Mouse (Mus musculus): ENCODE data around the gene Copa. TPM values are rescaled to one million over a fixed set of nuclear protein-coding genes. Genes with fewer than 3 reads are reported as not detected.

The Copa gene
- polyA plus RNA-seq (2014; fragmentation: Nextera tagmentation; extraction: Ambion mirVana) = 218 and 226 TPM in 2 replicates

DNA sequence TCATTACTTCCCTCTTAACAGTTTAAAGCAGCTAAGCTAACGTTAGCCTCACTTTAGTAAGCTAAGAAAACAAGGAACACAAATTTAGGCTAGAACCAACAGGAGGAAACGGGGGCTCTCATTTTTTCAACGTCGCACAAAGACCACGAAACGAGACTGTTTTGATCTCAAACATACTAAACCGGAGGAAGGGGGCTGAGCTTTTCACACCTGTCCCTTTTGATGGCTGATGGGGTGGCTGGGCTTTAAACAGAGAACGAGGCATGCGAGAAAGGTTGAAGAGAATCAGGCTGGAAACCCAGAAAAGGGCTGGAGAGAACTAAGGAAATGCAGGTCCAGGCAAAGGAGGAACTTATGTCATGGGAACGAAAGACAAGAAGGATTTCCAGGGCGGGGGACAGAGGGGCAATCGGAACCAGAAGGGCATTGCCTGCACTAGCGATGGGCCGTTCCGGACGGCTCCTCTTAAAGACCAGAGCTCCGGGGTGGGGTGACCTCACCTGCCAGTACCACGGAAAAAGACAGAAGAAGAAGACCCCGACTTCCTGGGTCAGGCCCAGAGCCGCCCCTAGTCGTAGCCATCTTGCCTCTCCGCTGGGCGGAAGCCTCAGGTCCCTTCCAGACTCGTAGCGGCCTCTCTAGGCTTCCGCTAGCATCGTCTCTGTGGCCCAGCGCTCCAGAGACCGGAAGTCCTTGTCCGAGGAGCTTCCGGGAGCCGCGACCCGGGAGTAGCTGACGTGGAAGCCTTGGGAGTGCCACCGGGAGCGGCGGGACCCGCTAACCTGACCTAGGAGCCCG, at the start of gene Copa, which contains the start of gene Ncstn:
Gene Copa (plus strand): TSS at position 429 of the 798 bp plus-strand sequence.
Gene Ncstn (minus strand): TSS at position 695 of the 798 bp plus-strand sequence.
- peak; percentile 45 for TF ChIP-seq CTCF (IDR thresholded peaks at IDR 0.05; ENCODE audit: low read depth)
- WGBS = under 1% methylated on average over 40 of the region's 40 CpGs

DNA sequence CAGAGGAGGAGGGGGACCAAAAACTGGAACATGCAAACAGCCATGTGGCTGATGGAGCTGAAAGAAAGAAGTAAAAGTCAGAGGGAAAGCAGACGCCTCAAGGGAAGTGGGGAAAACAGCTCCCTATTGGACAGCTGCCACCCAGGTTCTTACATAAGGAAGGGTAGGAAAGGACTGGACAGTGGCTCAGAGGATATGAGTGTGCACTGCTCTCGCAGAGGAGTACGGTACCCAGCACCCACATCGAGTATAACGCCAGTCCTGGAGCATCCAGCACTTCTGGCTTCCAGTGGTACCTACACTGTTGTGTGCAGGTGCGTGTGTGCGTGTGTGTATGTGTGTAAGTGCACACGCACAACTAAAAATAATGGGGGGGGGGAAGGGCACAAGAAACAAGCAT, 35.9 kb upstream of the Copa start:
- no peak for TF ChIP-seq CTCF (IDR thresholded peaks at IDR 0.05; ENCODE audit: low read depth)
- H3K36me3 ChIP-seq (ENCODE audit: insufficient read depth) = no peaks in the 10 kb centered on the region

More for the DNA sequence above, at the start of gene Copa, which contains the start of gene Ncstn:
- H3K36me3 ChIP-seq (ENCODE audit: insufficient read depth) = peaks cover 25% of the 10 kb centered on the region
- H3K4me3 ChIP-seq (ENCODE audit: low read depth, low read length) = peak within 1 kb of the TSS; percentile 74
- ATAC-seq (ENCODE audit: insufficient read depth) = peak; percentile 99
- H3K9ac ChIP-seq = peak within 1 kb of the TSS; percentile 91
- H3K4me2 ChIP-seq = peak within 1 kb of the TSS; percentile 74
- DNase-seq = peak; percentile 99
- no peaks in the 10 kb centered on the region for H3K27me3 ChIP-seq (ENCODE audit: insufficient read depth, low read length)
- peak within 1 kb of the TSS; percentile 76 for H3K27ac ChIP-seq (ENCODE audit: low read depth)
- H3K9me3 ChIP-seq (ENCODE audit: low read depth, low read length) = no peaks in the 10 kb centered on the region
- no peaks in the 10 kb centered on the region; the same call in none of the 2 replicates for H3K4me1 ChIP-seq (ENCODE audit: insufficient read depth)

DNA sequence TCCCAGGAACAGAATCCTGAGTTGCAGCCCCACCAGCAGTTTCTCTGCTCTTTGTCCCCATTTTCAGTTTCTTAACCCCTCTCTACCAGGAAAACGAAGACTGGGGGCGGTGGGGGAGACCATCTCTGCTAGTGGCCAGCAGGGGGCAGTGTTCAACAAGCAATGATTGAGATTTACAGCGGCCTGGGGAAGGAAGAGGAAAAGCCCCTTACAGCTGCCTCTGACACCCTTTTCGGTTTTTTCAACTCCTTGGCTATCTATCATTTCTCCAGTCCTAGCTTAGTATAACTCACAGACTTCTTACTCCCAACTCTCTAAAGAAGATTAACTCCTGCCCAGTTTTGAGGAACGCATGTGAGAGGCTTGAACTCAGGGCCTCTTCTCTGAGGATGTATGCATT, 35.4 kb upstream of the Copa start:
- TF ChIP-seq CTCF (IDR thresholded peaks at IDR 0.05; ENCODE audit: low read depth) = peak; percentile 90
- 11% methylated on average over 5 of the region's 5 CpGs for WGBS
- ATAC-seq (ENCODE audit: insufficient read depth) = peak; percentile 70

More for the DNA sequence above, 35.9 kb upstream of the Copa start:
- no peaks in the 10 kb centered on the region for H3K27me3 ChIP-seq (ENCODE audit: insufficient read depth, low read length)
- no peak overlapping the region for H3K9ac ChIP-seq
- no peak overlapping the region for H3K4me2 ChIP-seq
- H3K9me3 ChIP-seq (ENCODE audit: low read depth, low read length) = no peaks in the 10 kb centered on the region
- DNase-seq (no peak), ATAC-seq (ENCODE audit: insufficient read depth) (peak; percentile 50; the same call in 1 of the 2 replicates)
- no peak overlapping the region for H3K4me3 ChIP-seq (ENCODE audit: low read depth, low read length)
- H3K4me1 ChIP-seq (ENCODE audit: insufficient read depth) = no peaks in the 10 kb centered on the region
- WGBS = 67% methylated on average over 8 of the region's 8 CpGs
- H3K27ac ChIP-seq (ENCODE audit: low read depth) = no peak overlapping the region

DNA sequence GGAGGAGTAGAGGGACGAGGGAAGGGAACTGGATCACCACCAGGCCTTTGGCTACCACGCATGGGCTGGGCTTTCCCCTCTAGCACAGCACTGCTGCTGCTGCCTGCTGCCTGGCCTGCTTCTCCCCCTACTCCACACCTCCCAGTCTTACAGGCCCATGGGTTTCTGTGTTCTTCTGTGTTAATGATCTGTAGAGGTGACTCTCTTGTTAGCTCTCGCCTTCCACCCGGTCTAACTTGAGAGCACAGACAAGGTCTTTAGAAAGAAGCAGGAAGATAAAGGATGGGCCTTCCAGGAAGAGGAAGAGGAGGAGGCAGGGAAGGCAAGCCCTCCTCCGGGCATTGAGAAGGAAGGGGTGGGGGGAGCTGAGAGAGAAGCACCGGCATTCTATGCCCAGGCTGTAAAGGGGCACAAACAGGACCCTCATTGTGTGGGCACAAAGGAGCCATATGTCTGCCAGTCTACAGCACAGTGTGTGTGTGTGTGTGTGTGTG, 34.0 kb upstream of the Copa start:
- ATAC-seq (ENCODE audit: insufficient read depth) (peak; percentile 19; the same call in 1 of the 2 replicates), DNase-seq (no peak)
- Histone ChIP-seq H3K4me2 (peak overlapping the region; percentile 44), H3K9ac (no peak overlapping the region), H3K36me3 (ENCODE audit: insufficient read depth) (no peaks in the 10 kb centered on the region), H3K4me1 (ENCODE audit: insufficient read depth) (no peaks in the 10 kb centered on the region), H3K9me3 (ENCODE audit: low read depth, low read length) (no peaks in the 10 kb centered on the region), H3K27ac (ENCODE audit: low read depth) (no peak overlapping the region; the same call in 1 of the 2 replicates), H3K27me3 (ENCODE audit: insufficient read depth, low read length) (peaks cover 14% of the 10 kb centered on the region), H3K4me3 (ENCODE audit: low read depth, low read length) (peak overlapping the region; percentile 8; the same call in 1 of the 2 replicates)
- WGBS = 31% methylated on average over 6 of the region's 6 CpGs
- TF ChIP-seq CTCF (IDR thresholded peaks at IDR 0.05; ENCODE audit: low read depth) = no peak

More for the DNA sequence above, 35.4 kb upstream of the Copa start:
- H3K9ac ChIP-seq = no peak overlapping the region
- H3K4me1 ChIP-seq (ENCODE audit: insufficient read depth) = no peaks in the 10 kb centered on the region
- H3K36me3 ChIP-seq (ENCODE audit: insufficient read depth) = no peaks in the 10 kb centered on the region
- peaks cover 4% of the 10 kb centered on the region; the same call in 1 of the 2 replicates for H3K27me3 ChIP-seq (ENCODE audit: insufficient read depth, low read length)
- H3K4me3 ChIP-seq (ENCODE audit: low read depth, low read length) = no peak overlapping the region
- no peaks in the 10 kb centered on the region for H3K9me3 ChIP-seq (ENCODE audit: low read depth, low read length)
- H3K27ac ChIP-seq (ENCODE audit: low read depth) = no peak overlapping the region
- DNase-seq = peak; percentile 88
- no peak overlapping the region for H3K4me2 ChIP-seq

DNA sequence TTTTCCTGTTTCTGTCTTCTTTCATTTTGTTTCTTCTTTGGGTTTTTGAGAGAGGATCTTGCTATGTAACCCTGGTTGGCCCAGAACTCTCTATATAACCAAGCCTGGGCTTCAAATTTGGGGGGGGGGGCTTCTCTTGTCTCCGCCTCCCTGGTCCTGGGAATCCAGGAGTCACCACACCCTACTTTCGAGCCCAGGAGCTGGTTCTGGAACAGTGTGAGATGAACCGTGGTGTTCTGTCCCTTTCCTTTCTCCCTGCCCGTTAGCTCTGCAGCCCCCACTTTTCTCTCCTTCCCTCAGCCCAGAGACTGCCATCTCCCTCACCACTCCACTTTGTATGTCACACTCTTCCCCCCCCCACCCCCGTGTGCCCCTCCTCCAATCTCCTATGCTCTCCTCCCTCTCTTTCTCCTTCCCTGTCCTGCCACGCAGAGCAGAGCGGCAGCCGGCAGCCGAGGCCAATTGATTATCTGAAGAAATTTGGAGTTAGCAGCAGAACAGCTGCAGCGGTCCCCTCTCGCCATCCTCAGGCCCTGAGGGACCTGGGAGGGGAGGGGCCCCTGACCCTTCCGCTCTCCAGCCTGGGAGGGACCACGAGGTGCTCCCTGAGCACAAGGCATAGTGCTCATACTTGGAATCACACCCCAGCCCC, 33.1 kb upstream of the Copa start:
- 26% methylated on average over 13 of the region's 13 CpGs for WGBS

DNA sequence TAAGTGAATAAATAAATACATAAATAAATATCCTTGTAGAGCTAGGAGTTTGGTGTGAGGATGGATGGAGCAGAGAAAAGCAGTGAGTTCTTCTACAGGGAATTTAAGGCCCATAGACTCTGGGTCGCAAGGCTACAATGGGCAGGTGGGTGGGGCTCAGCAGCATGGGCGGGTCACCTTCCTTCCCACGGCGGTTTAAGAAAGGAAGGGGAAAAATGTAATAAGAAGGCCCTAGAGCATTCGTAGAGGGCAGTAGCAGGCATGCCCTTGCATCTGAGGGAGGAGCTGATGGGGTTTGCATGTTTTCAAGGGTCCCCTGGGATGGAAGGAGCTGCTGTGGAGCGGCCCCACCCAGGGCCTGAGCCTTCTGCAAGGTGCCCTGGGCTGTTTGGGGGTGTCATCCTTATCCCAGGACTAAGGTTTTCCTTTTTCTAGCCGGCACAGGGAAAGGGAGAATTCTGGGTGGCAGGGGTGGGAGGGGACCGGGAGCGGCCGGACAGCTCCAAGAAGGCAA, 29.5 kb upstream of the Copa start:
- peak overlapping the region; percentile 36; the same call in 1 of the 2 replicates for H3K4me3 ChIP-seq (ENCODE audit: low read depth, low read length)
- ATAC-seq (ENCODE audit: insufficient read depth) = no peak
- no peak for DNase-seq
- H3K9ac ChIP-seq = no peak overlapping the region
- H3K36me3 ChIP-seq (ENCODE audit: insufficient read depth) = no peaks in the 10 kb centered on the region
- H3K4me2 ChIP-seq = peak overlapping the region; percentile 66; the same call in 1 of the 2 replicates
- H3K27me3 ChIP-seq (ENCODE audit: insufficient read depth, low read length) = peaks cover 43% of the 10 kb centered on the region
- H3K4me1 ChIP-seq (ENCODE audit: insufficient read depth) = peaks cover 8% of the 10 kb centered on the region; the same call in 1 of the 2 replicates
- no peak for TF ChIP-seq CTCF (IDR thresholded peaks at IDR 0.05; ENCODE audit: low read depth)
- H3K27ac ChIP-seq (ENCODE audit: low read depth) = no peak overlapping the region
- H3K9me3 ChIP-seq (ENCODE audit: low read depth, low read length) = no peaks in the 10 kb centered on the region
- 7% methylated on average over 10 of the region's 10 CpGs for WGBS

More for the DNA sequence above, 33.1 kb upstream of the Copa start:
- no peak overlapping the region for H3K4me3 ChIP-seq (ENCODE audit: low read depth, low read length)
- H3K27ac ChIP-seq (ENCODE audit: low read depth) = no peak overlapping the region
- no peaks in the 10 kb centered on the region for H3K9me3 ChIP-seq (ENCODE audit: low read depth, low read length)
- ATAC-seq (ENCODE audit: insufficient read depth) = no peak
- no peak overlapping the region for H3K4me2 ChIP-seq
- no peak for TF ChIP-seq CTCF (IDR thresholded peaks at IDR 0.05; ENCODE audit: low read depth)
- peaks cover 24% of the 10 kb centered on the region for H3K27me3 ChIP-seq (ENCODE audit: insufficient read depth, low read length)
- H3K9ac ChIP-seq = no peak overlapping the region
- no peaks in the 10 kb centered on the region for H3K36me3 ChIP-seq (ENCODE audit: insufficient read depth)
- peaks cover 6% of the 10 kb centered on the region; the same call in 1 of the 2 replicates for H3K4me1 ChIP-seq (ENCODE audit: insufficient read depth)
- no peak for DNase-seq
